Mouse (Mus musculus): Measurements from ENCODE around the gene Lin52. TPM values are rescaled to one million over a fixed set of nuclear protein-coding genes. Genes with fewer than 3 reads are reported as not detected.

Lin52 gene
- total and polyA plus RNA-seq, 3 experiments = 1.0 to 30.9 (median 21.6) TPM

GRCm38 (mm10) chr12:84408819-84409507, 42.3 kb upstream of the Lin52 start, which contains the start of the genes Entpd5 and Bbof1:
Entpd5 (minus strand) TSS chr12:84409029.
Bbof1 (plus strand) TSS chr12:84409071.
- ATAC-seq (ENCODE audit: extremely low read depth, insufficient number of reproducible peaks, low FRiP score, poor library complexity, severe bottlenecking) (peak; percentile 64), DNase-seq (ENCODE audit: low spot score) (peak; percentile 84)
- Histone ChIP-seq H3K4me3 (ENCODE audit: low read depth, low read length) (peak within 1 kb of the TSS; percentile 90), H3K4me1 (ENCODE audit: insufficient read depth, low read depth, low read length) (peaks cover 29% of the 10 kb centered on the region), H3K27me3 (ENCODE audit: insufficient read depth, low read length) (no peaks in the 10 kb centered on the region), H3K9me3 (replicated peaks) (no peaks in the 10 kb centered on the region), H3K36me3 (replicated peaks) (peaks cover 14% of the 10 kb centered on the region)
- TF ChIP-seq GATA1 (IDR thresholded peaks at IDR 0.05; ENCODE audit: borderline replicate concordance, low read length) (no peak), GATA2 (IDR thresholded peaks at IDR 0.05; ENCODE audit: borderline replicate concordance, low read depth, low read length) (no peak), TAL1 (conservative IDR thresholded peaks at IDR 0.05; ENCODE audit: low read depth, low read length) (no peak), CTCF (IDR thresholded peaks at IDR 0.05; ENCODE audit: low read depth, low read length) (no peak)

- H3K36me3 ChIP-seq (replicated peaks) = peaks cover 21% of the 10 kb centered on the region
- no peaks in the 10 kb centered on the region for H3K27me3 ChIP-seq (ENCODE audit: insufficient read depth, low read length)
- peak; percentile 91 for ATAC-seq (ENCODE audit: extremely low read depth, insufficient number of reproducible peaks, low FRiP score, poor library complexity, severe bottlenecking)
- peaks cover 17% of the 10 kb centered on the region for H3K4me1 ChIP-seq (ENCODE audit: insufficient read depth, low read depth, low read length)
- peak; percentile 95 for DNase-seq (ENCODE audit: low spot score)
- TF ChIP-seq POLR2AphosphoS5 (IDR thresholded peaks at IDR 0.05; ENCODE audit: insufficient replicate concordance, low read depth, low read length) (no peak), TAL1 (conservative IDR thresholded peaks at IDR 0.05; ENCODE audit: low read depth, low read length) (no peak), CTCF (IDR thresholded peaks at IDR 0.05; ENCODE audit: low read depth, low read length) (no peak)
- H3K4me3 ChIP-seq (ENCODE audit: low read depth, low read length) = peak within 1 kb of the TSS; percentile 78
- no peaks in the 10 kb centered on the region for H3K9me3 ChIP-seq (replicated peaks)
Measured at GRCm38 (mm10) chr12:84416834-84417604, 34.2 kb upstream of the Lin52 start, which contains the start of gene Rnf113a2. Rnf113a2 (plus strand) TSS chr12:84417196.

- peak overlapping the region; percentile 78 for H3K4me3 ChIP-seq (ENCODE audit: low read depth, low read length)
- no peak for ATAC-seq (ENCODE audit: extremely low read depth, insufficient number of reproducible peaks, low FRiP score, poor library complexity, severe bottlenecking)
Measured at GRCm38 (mm10) chr12:84417605-84417922, 33.7 kb upstream of the Lin52 start.

GRCm38 (mm10) chr12:84423990-84424389, 27.2 kb upstream of the Lin52 start:
- no peak for ATAC-seq (ENCODE audit: extremely low read depth, insufficient number of reproducible peaks, low FRiP score, poor library complexity, severe bottlenecking)
- no peaks in the 10 kb centered on the region for H3K27me3 ChIP-seq (ENCODE audit: insufficient read depth, low read length)

More at GRCm38 (mm10) chr12:84417605-84417922, 33.7 kb upstream of the Lin52 start:
- no peak for DNase-seq (ENCODE audit: low spot score)
- Histone ChIP-seq H3K9me3 (replicated peaks) (no peaks in the 10 kb centered on the region), H3K36me3 (replicated peaks) (peaks cover 21% of the 10 kb centered on the region), H3K4me1 (ENCODE audit: insufficient read depth, low read depth, low read length) (peaks cover 17% of the 10 kb centered on the region), H3K27me3 (ENCODE audit: insufficient read depth, low read length) (no peaks in the 10 kb centered on the region)
- TF ChIP-seq GATA1 (IDR thresholded peaks at IDR 0.05; ENCODE audit: borderline replicate concordance, low read length) (no peak), TAL1 (conservative IDR thresholded peaks at IDR 0.05; ENCODE audit: low read depth, low read length) (no peak)

GRCm38 (mm10) chr12:84429825-84430224, 21.4 kb upstream of the Lin52 start:
- H3K36me3 ChIP-seq (replicated peaks) = peaks cover 29% of the 10 kb centered on the region
- no peaks in the 10 kb centered on the region for H3K4me1 ChIP-seq (ENCODE audit: insufficient read depth, low read depth, low read length)
- H3K4me3 ChIP-seq (ENCODE audit: low read depth, low read length) = no peak overlapping the region
- TF ChIP-seq POLR2AphosphoS5 (IDR thresholded peaks at IDR 0.05; ENCODE audit: insufficient replicate concordance, low read depth, low read length) (no peak), CTCF (IDR thresholded peaks at IDR 0.05; ENCODE audit: low read depth, low read length) (no peak), GATA1 (IDR thresholded peaks at IDR 0.05; ENCODE audit: borderline replicate concordance, low read length) (no peak), GATA2 (IDR thresholded peaks at IDR 0.05; ENCODE audit: borderline replicate concordance, low read depth, low read length) (no peak), TAL1 (conservative IDR thresholded peaks at IDR 0.05; ENCODE audit: low read depth, low read length) (no peak)
- H3K27me3 ChIP-seq (ENCODE audit: insufficient read depth, low read length) = no peaks in the 10 kb centered on the region
- DNase-seq (ENCODE audit: low spot score) = no peak
- H3K9me3 ChIP-seq (replicated peaks) = no peaks in the 10 kb centered on the region
- ATAC-seq (ENCODE audit: extremely low read depth, insufficient number of reproducible peaks, low FRiP score, poor library complexity, severe bottlenecking) = no peak

More at GRCm38 (mm10) chr12:84423990-84424389, 27.2 kb upstream of the Lin52 start:
- TF ChIP-seq GATA2 (IDR thresholded peaks at IDR 0.05; ENCODE audit: borderline replicate concordance, low read depth, low read length) (no peak), CTCF (IDR thresholded peaks at IDR 0.05; ENCODE audit: low read depth, low read length) (no peak), GATA1 (IDR thresholded peaks at IDR 0.05; ENCODE audit: borderline replicate concordance, low read length) (no peak), TAL1 (conservative IDR thresholded peaks at IDR 0.05; ENCODE audit: low read depth, low read length) (no peak), POLR2AphosphoS5 (IDR thresholded peaks at IDR 0.05; ENCODE audit: insufficient replicate concordance, low read depth, low read length) (no peak)
- no peak overlapping the region for H3K4me3 ChIP-seq (ENCODE audit: low read depth, low read length)
- H3K36me3 ChIP-seq (replicated peaks) = peaks cover 11% of the 10 kb centered on the region
- H3K4me1 ChIP-seq (ENCODE audit: insufficient read depth, low read depth, low read length) = peaks cover 2% of the 10 kb centered on the region; the same call in 1 of the 2 replicates
- no peaks in the 10 kb centered on the region for H3K9me3 ChIP-seq (replicated peaks)
- DNase-seq (ENCODE audit: low spot score) = no peak

- Histone ChIP-seq H3K27me3 (ENCODE audit: insufficient read depth, low read length) (no peaks in the 10 kb centered on the region), H3K4me3 (ENCODE audit: low read depth, low read length) (no peak overlapping the region), H3K9me3 (replicated peaks) (no peaks in the 10 kb centered on the region), H3K4me1 (ENCODE audit: insufficient read depth, low read depth, low read length) (no peaks in the 10 kb centered on the region), H3K36me3 (replicated peaks) (peaks cover 20% of the 10 kb centered on the region)
- ATAC-seq (ENCODE audit: extremely low read depth, insufficient number of reproducible peaks, low FRiP score, poor library complexity, severe bottlenecking) = no peak
- DNase-seq (ENCODE audit: low spot score) = no peak
- TF ChIP-seq POLR2AphosphoS5 (IDR thresholded peaks at IDR 0.05; ENCODE audit: insufficient replicate concordance, low read depth, low read length) = no peak
- TF ChIP-seq CTCF (IDR thresholded peaks at IDR 0.05; ENCODE audit: low read depth, low read length) = no peak
- no peak for TF ChIP-seq GATA2 (IDR thresholded peaks at IDR 0.05; ENCODE audit: borderline replicate concordance, low read depth, low read length)
- TF ChIP-seq TAL1 (conservative IDR thresholded peaks at IDR 0.05; ENCODE audit: low read depth, low read length) = no peak
- no peak for TF ChIP-seq GATA1 (IDR thresholded peaks at IDR 0.05; ENCODE audit: borderline replicate concordance, low read length)
Measured at GRCm38 (mm10) chr12:84438697-84439096, 12.5 kb upstream of the Lin52 start.

Measured in G1E (cell line).